Mouse (Mus musculus): ENCODE data around the gene Olfr836.

DNA sequence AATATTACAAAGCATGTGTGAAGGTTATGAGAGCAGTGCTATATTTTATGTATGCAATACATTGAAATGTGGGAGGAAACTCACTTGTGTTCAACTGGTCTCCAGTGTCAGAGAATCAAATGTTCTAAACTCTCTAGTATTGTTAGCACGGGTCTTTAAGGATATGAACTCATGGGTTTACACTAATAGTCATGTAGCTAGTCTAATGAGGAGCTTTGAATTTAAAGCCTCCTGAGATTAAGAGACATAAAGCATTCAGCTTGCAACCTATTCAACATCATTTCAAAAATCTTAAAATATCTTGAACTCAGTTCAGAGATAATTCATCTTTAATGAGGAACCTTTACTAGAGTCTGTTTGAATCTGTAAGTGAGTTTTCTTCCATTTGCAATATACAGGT, 15.8 kb downstream of the Olfr836 start, which contains the start of gene Olfr837:
- TF ChIP-seq ZC3H11A (IDR thresholded peaks at IDR 0.05; ENCODE audit: borderline replicate concordance, low read depth, low read length) (no peak), HCFC1 (IDR thresholded peaks at IDR 0.05; ENCODE audit: borderline replicate concordance, insufficient read depth, low read length) (no peak), ZNF384 (IDR thresholded peaks at IDR 0.05; ENCODE audit: low read depth, low read length) (no peak), MAFK (IDR thresholded peaks at IDR 0.05; ENCODE audit: insufficient read depth, low read depth, low read length) (no peak), CHD2 (IDR thresholded peaks at IDR 0.05; ENCODE audit: low read depth, low read length) (no peak)

Data from ES-E14 (cell line).